In genomic region chr11:95859468-95859855, GRCm38 (mm10) we compare ENCODE assay signal across 9 mouse cellular contexts. TPM values are rescaled to one million over a fixed set of nuclear protein-coding genes. Genes with fewer than 3 reads are reported as not detected.
DNase-seq lines count a peak whose midpoint lies in the region; ATAC-seq and TF ChIP-seq lines count a peak whose summit lies in the region.
"Had no signal": no experiment of that assay in that cellular context is flagged by ENCODE, and none has a peak within 500 bp of the region (broad histone marks: within the 10 kb centered on the region; RNA-seq: fewer than 3 reads in every experiment).

No protein-coding gene starts in this region.

- H3K9me3 ChIP-seq in hindbrain, embryonic 15.5 days = no peaks in the 10 kb centered on the region
- H3K9me3 ChIP-seq in lung, postnatal 0 days (ENCODE audit: low read length) = no peaks in the 10 kb centered on the region

- H3K27ac ChIP-seq in hindbrain, embryonic 15.5 days (replicated peaks) = peak overlapping the region; percentile 89
- H3K27ac ChIP-seq in lung, postnatal 0 days (ENCODE audit: low read length) = peak overlapping the region; percentile 92

- no peak for TF ChIP-seq EP300 in lung, postnatal 0 days (IDR thresholded peaks at IDR 0.05)

- peaks cover 17% of the 10 kb centered on the region for H3K4me1 ChIP-seq in hindbrain, embryonic 15.5 days (replicated peaks)
- 0 out of 2 replicates have a peak, but pooled peaks cover 4% of the 10 kb centered on the region for H3K4me1 ChIP-seq in lung, postnatal 0 days (ENCODE audit: insufficient read depth, low read depth, low read length)

- H3K27me3 ChIP-seq in hindbrain, embryonic 15.5 days = no peaks in the 10 kb centered on the region
- no peaks in the 10 kb centered on the region for H3K27me3 ChIP-seq in lung, postnatal 0 days (replicated peaks; ENCODE audit: insufficient read depth, low read length)

- intact Hi-C loops in left cerebral cortex, postnatal 10 days (cut with DNase I) = no loop called here

- H3K9ac ChIP-seq in hindbrain, embryonic 15.5 days = peak overlapping the region; percentile 54
- H3K9ac ChIP-seq in lung, postnatal 0 days (replicated peaks; ENCODE audit: low read depth) = peak overlapping the region; percentile 56

- ATAC-seq in hindbrain, embryonic 15.5 days (ENCODE audit: low FRiP score, low read depth) = peak; percentile 67
- ATAC-seq in lung, postnatal 0 days = peak; percentile 28

- DNase-seq in left cerebral cortex, postnatal 10 days (ENCODE audit: extremely low spot score in 1 of 2, low spot score in 2 of 2) = peak; percentile 64 to 80
- no peak for DNase-seq in left cerebral cortex, adult 8-10 months (ENCODE audit: low spot score in 2 of 2)
- DNase-seq in R1 (ENCODE audit: low read depth, low spot score) = peak; percentile 85
- DNase-seq in embryo, embryonic 11.5 days (ENCODE audit: low read depth, low spot score) = peak; percentile 57
- DNase-seq in lung, postnatal 0 days (ENCODE audit: low spot score) = peak; percentile 77
- peak; percentile 79 for DNase-seq in retina, embryonic 14.5 days (ENCODE audit: low spot score)
- no peak for DNase-seq in gastrocnemius, postnatal 25 days

- peak overlapping the region; percentile 72 for H3K4me2 ChIP-seq in hindbrain, embryonic 15.5 days
- H3K4me2 ChIP-seq in lung, postnatal 0 days (replicated peaks; ENCODE audit: low read depth, low read length) = peak overlapping the region; percentile 73

- H3K4me3 ChIP-seq in hindbrain, embryonic 15.5 days = peak overlapping the region; percentile 85
- H3K4me3 ChIP-seq in lung, postnatal 0 days (ENCODE audit: low read depth, low read length) = peak overlapping the region; percentile 75

- no peaks in the 10 kb centered on the region for H3K36me3 ChIP-seq in hindbrain, embryonic 15.5 days
- no peaks in the 10 kb centered on the region for H3K36me3 ChIP-seq in lung, postnatal 0 days (ENCODE audit: insufficient read depth, low read length)

- WGBS in hindbrain, embryonic 15.5 days = under 1% methylated on average over 35 of the region's 35 CpGs
- WGBS in lung, postnatal 0 days = 2% methylated on average over 35 of the region's 35 CpGs

- peak; percentile 4; the same call in 1 of the 2 replicates for TF ChIP-seq CTCF in lung, postnatal 0 days (IDR thresholded peaks at IDR 0.05)

RNA-seq across cellular contexts. Expression of gene Abi3, which starts 17.2 kb away (rescaled TPM):
- total RNA-seq in left cerebral cortex, postnatal 10 days (2021) = 1 to 10 TPM; 5.1 to 5.8 TPM
- total RNA-seq in left cerebral cortex, adult 8-10 months (2022) = 10 to 100 TPM in 2 of 4 experiments, 1 to 10 TPM in 2; 5.9 to 21.5 (median 10.1) TPM
- 1.1 and 1.7 TPM in 2 replicates for polyA plus RNA-seq in hindbrain, embryonic 15.5 days (2015; fragmentation: Nextera tagmentation; extraction: Ambion mirVana)
- 29.4 and 33.3 TPM in 2 replicates for polyA plus RNA-seq in lung, postnatal 0 days (2015; fragmentation: Nextera tagmentation; extraction: Ambion mirVana)
- 1 to 10 TPM; 2.2 to 3.2 TPM for total RNA-seq in gastrocnemius, postnatal 25 days (2021)

RNA-seq across cellular contexts. Expression of gene Gngt2, which starts 22.4 kb away (rescaled TPM):
- 1 to 10 TPM in 1 of 2 experiments, under 1 TPM in 1; 0.79 to 2.3 TPM for total RNA-seq in left cerebral cortex, postnatal 10 days (2021)
- total RNA-seq in left cerebral cortex, adult 8-10 months (2022) = 10 to 100 TPM in 1 of 4 experiments, 1 to 10 TPM in 3; 2.3 to 14.5 (median 5.2) TPM
- 1.8 and 3.7 TPM in 2 replicates for polyA plus RNA-seq in hindbrain, embryonic 15.5 days (2015; fragmentation: Nextera tagmentation; extraction: Ambion mirVana)
- polyA plus RNA-seq in lung, postnatal 0 days (2015; fragmentation: Nextera tagmentation; extraction: Ambion mirVana) = 62.5 and 75.9 TPM in 2 replicates
- 1 to 10 TPM; 5.2 to 6.1 TPM for total RNA-seq in gastrocnemius, postnatal 25 days (2021)

RNA-seq across cellular contexts. Expression of gene Phospho1, which starts 35.2 kb away (rescaled TPM):
- total RNA-seq in left cerebral cortex, postnatal 10 days (2021) = 10 to 100 TPM; 15.4 TPM
- 10 to 100 TPM; 60.8 to 75.0 (median 67.2) TPM for total RNA-seq in left cerebral cortex, adult 8-10 months (2022)
- polyA plus RNA-seq in hindbrain, embryonic 15.5 days (2015; fragmentation: Nextera tagmentation; extraction: Ambion mirVana) = 0.44 and 0.81 TPM in 2 replicates
- 1.3 and 1.6 TPM in 2 replicates for polyA plus RNA-seq in lung, postnatal 0 days (2015; fragmentation: Nextera tagmentation; extraction: Ambion mirVana)
- total RNA-seq in gastrocnemius, postnatal 25 days (2021) = 100 to 1,000 TPM; 288 to 335 TPM

RNA-seq across cellular contexts. Expression of gene B4galnt2, which starts 55.2 kb away (rescaled TPM):
- not detected for total RNA-seq in left cerebral cortex, postnatal 10 days (2021)
- total RNA-seq in left cerebral cortex, adult 8-10 months (2022) = not detected
- 0.09 TPM in 1 of 2 replicates, not detected in the other for polyA plus RNA-seq in hindbrain, embryonic 15.5 days (2015; fragmentation: Nextera tagmentation; extraction: Ambion mirVana)
- polyA plus RNA-seq in lung, postnatal 0 days (2015; fragmentation: Nextera tagmentation; extraction: Ambion mirVana) = not detected in 2 replicates
- not detected for total RNA-seq in gastrocnemius, postnatal 25 days (2021)
- total RNA-seq: layer of hippocampus, adult 18-20 months had no signal

Comparison
In these comparisons a context has a peak if more than half of its experiments do, and no peak if none do; other contexts are left out.
1. DNase-seq: peak in left cerebral cortex, postnatal 10 days (2 of 2), R1 (single experiment), embryo, embryonic 11.5 days (single experiment), lung, postnatal 0 days (single experiment) and retina, embryonic 14.5 days (single experiment); none in left cerebral cortex, adult 8-10 months (0 of 2) and gastrocnemius, postnatal 25 days (single experiment).